Mouse (Mus musculus) CH12.LX (cell line): Measurements from ENCODE around the gene Pkd1l2. TPM values are rescaled to one million over a fixed set of nuclear protein-coding genes. Genes with fewer than 3 reads are reported as not detected.

Source experiments
- DNase-seq: peaks from one replicate; pipeline ENCODE4 v3.0.0-alpha.2; 2013; ENCODE audit errors: extremely low read depth
- H3K27ac ChIP-seq: 2 replicates; pipeline ENCODE4 v1.5.1; 2012; ENCODE audit warnings: low read depth, mild to moderate bottlenecking, control low read depth, moderate library complexity; ENCODE audit not compliant: insufficient read depth
- H3K27me3 ChIP-seq: replicated peaks from 2 replicates; pipeline ENCODE3; 2012; ENCODE audit warnings: inconsistent platforms
- H3K36me3 ChIP-seq, 2 experiments: replicated peaks in 1 of 2; 2 replicates each; pipeline versions ENCODE3 to v1.6.1; 2012; ENCODE audit warnings: inconsistent platforms in 1 of 2, low read length in 1 of 2, mild to moderate bottlenecking in 1 of 2, mixed read lengths in 1 of 2, moderate library complexity in 1 of 2; ENCODE audit not compliant: control insufficient read depth in 1 of 2, insufficient read depth in 1 of 2
- H3K4me1 ChIP-seq, 2 experiments: 2 replicates each; pipeline ENCODE4 v1.6.1; 2012; ENCODE audit warnings: inconsistent platforms in 1 of 2, moderate library complexity in 1 of 2; ENCODE audit not compliant: insufficient read depth in 2 of 2, control insufficient read depth in 1 of 2
- H3K4me2 ChIP-seq: 2 replicates; pipeline ENCODE4 v1.6.1; 2012; ENCODE audit warnings: low read depth, mild to moderate bottlenecking, control low read depth; ENCODE audit not compliant: poor library complexity, insufficient read depth, severe bottlenecking
- H3K4me3 ChIP-seq, 3 experiments: fragments of 150-350 bp in 1 of 3; sonication (generic) in 1 of 3; replicated peaks in 1 of 3; 2 replicates each; pipeline versions ENCODE3 to v1.5.1; 2011 to 2012; ENCODE audit warnings: low read depth in 2 of 3, low read length in 2 of 3, mild to moderate bottlenecking in 2 of 3, moderate library complexity in 2 of 3, control low read depth in 1 of 3, improper control_type of control experiment in 1 of 3, inconsistent platforms in 1 of 3, mixed read lengths in 1 of 3; ENCODE audit not compliant: poor library complexity in 1 of 3
- H3K79me2 ChIP-seq: replicated peaks from 2 replicates; pipeline ENCODE4 v1.6.1; 2012; ENCODE audit warnings: mild to moderate bottlenecking, moderate library complexity; ENCODE audit not compliant: control insufficient read depth, poor library complexity, insufficient read depth, severe bottlenecking; ENCODE audit errors: extremely low read depth
- H3K9ac ChIP-seq: 2 replicates; pipeline ENCODE4 v1.6.1; 2012; ENCODE audit warnings: low read depth, mild to moderate bottlenecking, control low read depth, moderate library complexity; ENCODE audit not compliant: insufficient read depth
- H3K9me3 ChIP-seq: replicated peaks from 2 replicates; pipeline ENCODE3; 2012; ENCODE audit warnings: low read length, inconsistent platforms, mixed read lengths
- BHLHE40 ChIP-seq: IDR thresholded peaks from 2 replicates; pipeline ENCODE4 v1.6.1; 2011; ENCODE audit warnings: mild to moderate bottlenecking, low read depth, low read length, improper control_type of control experiment
- CHD1 ChIP-seq: IDR thresholded peaks from 2 replicates; pipeline ENCODE4 v1.6.1; 2012; ENCODE audit warnings: low read depth, low read length, improper control_type of control experiment, inconsistent platforms
- CHD2 ChIP-seq: IDR thresholded peaks from 2 replicates; pipeline ENCODE4 v1.6.1; 2011; ENCODE audit warnings: low read length, improper control_type of control experiment
- CTCF ChIP-seq, 2 experiments: IDR thresholded peaks in 1 of 2; conservative IDR thresholded peaks in 1 of 2; 2 replicates each; pipeline ENCODE4 v1.5.1; 2011 to 2012; ENCODE audit warnings: low read depth in 2 of 2, low read length in 2 of 2, improper control_type of control experiment in 1 of 2, inconsistent platforms in 1 of 2, mild to moderate bottlenecking in 1 of 2, moderate library complexity in 1 of 2
- E2F4 ChIP-seq: IDR thresholded peaks from 2 replicates; pipeline ENCODE4 v1.6.1; 2011; ENCODE audit warnings: low read depth, low read length, improper control_type of control experiment; ENCODE audit not compliant: insufficient replicate concordance
- ELF1 ChIP-seq: IDR thresholded peaks from 2 replicates; pipeline ENCODE4 v1.6.1; 2014; ENCODE audit warnings: low read depth, mild to moderate bottlenecking, inconsistent platforms, low read length, improper control_type of control experiment
- EP300 ChIP-seq: IDR thresholded peaks from 2 replicates; pipeline ENCODE4 v1.6.1; 2011; ENCODE audit warnings: low read length, improper control_type of control experiment
- IRF4 ChIP-seq: IDR thresholded peaks from 2 replicates; pipeline ENCODE4 v1.6.1; 2014; ENCODE audit warnings: low read depth, mild to moderate bottlenecking, inconsistent platforms, low read length, improper control_type of control experiment
- JUN ChIP-seq: IDR thresholded peaks from 2 replicates; pipeline ENCODE4 v1.6.1; 2011; ENCODE audit warnings: low read depth, mild to moderate bottlenecking, low read length, improper control_type of control experiment, moderate library complexity; ENCODE audit not compliant: insufficient read depth
- KAT2A ChIP-seq: IDR thresholded peaks from 2 replicates; pipeline ENCODE4 v1.6.1; 2012; ENCODE audit warnings: low read length, improper control_type of control experiment, inconsistent platforms; ENCODE audit not compliant: insufficient replicate concordance
- MXI1 ChIP-seq: IDR thresholded peaks from 2 replicates; pipeline ENCODE4 v1.6.1; 2011; ENCODE audit warnings: mild to moderate bottlenecking, low read depth, low read length, improper control_type of control experiment
- MYC ChIP-seq: IDR thresholded peaks from 2 replicates; pipeline ENCODE4 v1.6.1; 2011; ENCODE audit warnings: low read depth, mild to moderate bottlenecking, improper control_type of control experiment, low read length
- NELFE ChIP-seq: IDR thresholded peaks from 2 replicates; pipeline ENCODE4 v1.6.1; 2011; ENCODE audit warnings: low read depth, low read length, improper control_type of control experiment
- NRF1 ChIP-seq: IDR thresholded peaks from 2 replicates; pipeline ENCODE4 v1.6.1; 2014; ENCODE audit warnings: low read depth, mild to moderate bottlenecking, inconsistent platforms, low read length, improper control_type of control experiment, moderate library complexity
- PAX5 ChIP-seq: IDR thresholded peaks from 2 replicates; pipeline ENCODE4 v1.6.1; 2012; ENCODE audit warnings: low read length, inconsistent platforms, mixed read lengths
- RAD21 ChIP-seq: IDR thresholded peaks from 2 replicates; pipeline ENCODE4 v1.6.1; 2011; ENCODE audit warnings: low read depth, mild to moderate bottlenecking, low read length, improper control_type of control experiment, moderate library complexity
- RCOR1 ChIP-seq: conservative IDR thresholded peaks from 2 replicates; pipeline ENCODE4 v1.6.1; 2012; ENCODE audit warnings: low read depth, mild to moderate bottlenecking, inconsistent platforms, low read length, improper control_type of control experiment
- TCF12 ChIP-seq: IDR thresholded peaks from 2 replicates; pipeline ENCODE4 v1.6.1; 2014; ENCODE audit warnings: low read depth, mild to moderate bottlenecking, inconsistent platforms, low read length, improper control_type of control experiment
- USF2 ChIP-seq: conservative IDR thresholded peaks from 2 replicates; pipeline ENCODE4 v1.6.1; 2011; ENCODE audit warnings: low read depth, low read length, improper control_type of control experiment
- ZKSCAN1 ChIP-seq: IDR thresholded peaks from 2 replicates; pipeline ENCODE4 v1.6.1; 2012; ENCODE audit warnings: low read depth, inconsistent platforms, low read length, improper control_type of control experiment, borderline replicate concordance
- ZMIZ1 ChIP-seq: IDR thresholded peaks from 2 replicates; pipeline ENCODE4 v1.6.1; 2012; ENCODE audit warnings: low read depth, mild to moderate bottlenecking, inconsistent platforms, low read length, improper control_type of control experiment
- ZNF384 ChIP-seq: IDR thresholded peaks from 2 replicates; pipeline ENCODE4 v1.6.1; 2012; ENCODE audit warnings: low read depth, low read length, improper control_type of control experiment, inconsistent platforms
- dilution Hi-C: fragments of 300-500 bp; cut with MboI; formaldehyde crosslinking; loops from 2 replicates; pipeline ENCODE4 v1.14.3; 2020; ENCODE audit warnings: low sequenced_read_pairs; ENCODE audit not compliant: extremely low pct_unique_long_range_greater_than_20kb, extremely low pct_ligation_motif_present
- in situ Hi-C: fragments of 300-500 bp; cut with MboI; formaldehyde crosslinking; loops from 3 replicates; pipeline ENCODE4 v1.14.3; 2019; ENCODE audit warnings: low sequenced_read_pairs, low pct_ligation_motif_present, low pct_unique_long_range_greater_than_20kb, mixed read lengths
- polyA plus RNA-seq: library from polyadenylated mRNA; unstranded; fragments of >175 nt; gene quantifications from 2 replicates; pipeline ENCODE4 v1.2.1, GENCODE M21; 2012; ENCODE audit warnings: low read depth; ENCODE audit not compliant: insufficient read length
- total RNA-seq, 2 experiments: library from RNA; depleted of rRNA; stranded (reverse); fragments of 300-350 nt in 1 of 2; fragments of >200 nt in 1 of 2; gene quantifications; 2 replicates each; pipeline ENCODE4 v1.2.3; 2012 to 2014

Pkd1l2 gene
- total and polyA plus RNA-seq, 3 experiments = 0.06 TPM; not detected in 2

DNA sequence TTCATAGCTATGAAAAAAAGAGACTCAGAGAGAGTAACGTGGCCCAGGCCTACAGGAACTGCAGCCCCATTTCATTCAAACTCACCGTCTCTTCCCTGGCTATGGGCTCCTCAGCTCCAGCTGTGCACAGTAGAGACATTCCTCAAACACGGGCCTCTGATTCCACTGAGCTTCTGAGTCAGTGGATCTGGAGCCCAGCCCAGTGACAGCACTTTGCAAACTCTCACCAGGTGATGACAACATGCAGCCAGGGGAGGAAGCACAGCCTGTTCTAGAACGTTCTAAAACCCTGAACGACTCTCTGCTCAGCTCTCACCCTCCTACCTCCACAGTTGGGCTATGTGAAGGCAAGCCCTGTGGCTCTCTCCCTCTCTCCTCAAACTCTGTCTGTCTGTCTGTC lies 11.8 kb upstream of the Pkd1l2 start:
- peaks cover 1% of the 10 kb centered on the region for H3K9me3 ChIP-seq
- no peaks in the 10 kb centered on the region for H3K79me2 ChIP-seq
- no peaks in the 10 kb centered on the region for H3K36me3 ChIP-seq
- no peak overlapping the region for H3K9ac ChIP-seq
- in situ Hi-C loops (no loop called here), dilution Hi-C loops (no loop called here)
- H3K27ac ChIP-seq = no peak overlapping the region
- H3K4me2 ChIP-seq = no peak overlapping the region
- no peaks in the 10 kb centered on the region; a peak in 1 of 4 replicates for H3K4me1 ChIP-seq
- no peak overlapping the region for H3K4me3 ChIP-seq
- peaks cover 13% of the 10 kb centered on the region for H3K27me3 ChIP-seq
- TF ChIP-seq ZNF384 (no peak), CTCF (conservative IDR thresholded peaks at IDR 0.05 in 1 of 2, IDR thresholded peaks at IDR 0.05 in 1 of 2; ENCODE audit: low read depth in 2 of 2, low read length in 2 of 2) (no peak), MYC (no peak), RAD21 (no peak), MXI1 (no peak), NELFE (no peak), JUN (no peak)
- no peak for DNase-seq

DNA sequence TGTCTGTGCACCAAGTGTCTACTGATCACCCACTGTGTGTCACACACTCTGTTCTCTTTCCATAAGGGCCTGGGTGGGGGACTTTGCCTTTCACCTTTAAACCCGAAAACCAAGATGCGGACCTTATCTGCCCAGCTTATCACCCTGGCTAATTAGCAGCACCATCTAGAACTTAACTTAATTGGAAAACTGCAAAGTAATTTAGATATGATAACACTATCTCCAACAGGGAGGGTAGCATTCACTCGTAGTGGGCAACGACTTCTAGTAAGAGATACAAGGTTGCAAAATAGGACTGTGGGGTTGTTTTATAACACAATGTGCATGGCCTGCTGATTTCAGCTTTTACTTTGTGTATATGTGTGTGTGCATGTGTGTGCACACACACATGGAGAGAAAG lies 7.6 kb upstream of the Pkd1l2 start:
- in situ Hi-C loops = no loop called here
- no peak overlapping the region for H3K4me3 ChIP-seq
- H3K79me2 ChIP-seq = no peaks in the 10 kb centered on the region
- H3K27me3 ChIP-seq = peaks cover 13% of the 10 kb centered on the region
- no peak overlapping the region for H3K9ac ChIP-seq
- H3K36me3 ChIP-seq = no peaks in the 10 kb centered on the region
- dilution Hi-C loops = no loop called here
- DNase-seq = no peak
- no peak overlapping the region for H3K27ac ChIP-seq
- H3K4me1 ChIP-seq = no peaks in the 10 kb centered on the region; a peak in 1 of 4 replicates
- no peak for TF ChIP-seq BHLHE40
- TF ChIP-seq PAX5 = no peak
- no peak for TF ChIP-seq ELF1
- no peak for TF ChIP-seq IRF4
- TF ChIP-seq TCF12 = no peak
- TF ChIP-seq ZKSCAN1 = no peak
- no peak for TF ChIP-seq E2F4
- no peak for TF ChIP-seq MYC
- no peak for TF ChIP-seq CHD1
- no peak for TF ChIP-seq USF2
- TF ChIP-seq KAT2A = no peak
- TF ChIP-seq CHD2 = no peak
- no peak for TF ChIP-seq NRF1
- TF ChIP-seq ZMIZ1 = no peak
- TF ChIP-seq EP300 = no peak
- no peak for TF ChIP-seq RCOR1
- no peak overlapping the region for H3K4me2 ChIP-seq
- peaks cover 8% of the 10 kb centered on the region for H3K9me3 ChIP-seq
